Mouse (Mus musculus) brain, adult 2 months (tissue): ENCODE results near the gene Sval2.

Source experiments
- DNase-seq: peaks from one replicate; pipeline ENCODE4 v3.0.0; 2011; ENCODE audit warnings: low read depth, low spot score

The Sval2 gene

GRCm38 (mm10) chr6:41852689-41853088 is at the start of gene Sval2:
TSS of gene Sval2 (plus strand) at chr6:41852989.
- no peak for DNase-seq

- DNase-seq: no peak
These were observed 28.7 kb upstream of the Sval2 start for GRCm38 (mm10) chr6:41824086-41824485.

GRCm38 (mm10) chr6:41829516-41829915 is 23.3 kb upstream of the Sval2 start:
- no peak for DNase-seq

- DNase-seq: no peak
These were observed 5.6 kb upstream of the Sval2 start, which contains the start of gene Pip for GRCm38 (mm10) chr6:41847235-41847634. TSS of gene Pip (plus strand) at chr6:41847535.

- peak; percentile 39 for DNase-seq
These were observed 11.2 kb downstream of the Sval2 start for GRCm38 (mm10) chr6:41864038-41864437.

- peak; percentile 19 for DNase-seq
These were observed 58.8 kb downstream of the Sval2 start for GRCm38 (mm10) chr6:41911625-41912024.
